Mouse (Mus musculus): Measurements from ENCODE around the gene Traf7.

The Traf7 gene

DNA sequence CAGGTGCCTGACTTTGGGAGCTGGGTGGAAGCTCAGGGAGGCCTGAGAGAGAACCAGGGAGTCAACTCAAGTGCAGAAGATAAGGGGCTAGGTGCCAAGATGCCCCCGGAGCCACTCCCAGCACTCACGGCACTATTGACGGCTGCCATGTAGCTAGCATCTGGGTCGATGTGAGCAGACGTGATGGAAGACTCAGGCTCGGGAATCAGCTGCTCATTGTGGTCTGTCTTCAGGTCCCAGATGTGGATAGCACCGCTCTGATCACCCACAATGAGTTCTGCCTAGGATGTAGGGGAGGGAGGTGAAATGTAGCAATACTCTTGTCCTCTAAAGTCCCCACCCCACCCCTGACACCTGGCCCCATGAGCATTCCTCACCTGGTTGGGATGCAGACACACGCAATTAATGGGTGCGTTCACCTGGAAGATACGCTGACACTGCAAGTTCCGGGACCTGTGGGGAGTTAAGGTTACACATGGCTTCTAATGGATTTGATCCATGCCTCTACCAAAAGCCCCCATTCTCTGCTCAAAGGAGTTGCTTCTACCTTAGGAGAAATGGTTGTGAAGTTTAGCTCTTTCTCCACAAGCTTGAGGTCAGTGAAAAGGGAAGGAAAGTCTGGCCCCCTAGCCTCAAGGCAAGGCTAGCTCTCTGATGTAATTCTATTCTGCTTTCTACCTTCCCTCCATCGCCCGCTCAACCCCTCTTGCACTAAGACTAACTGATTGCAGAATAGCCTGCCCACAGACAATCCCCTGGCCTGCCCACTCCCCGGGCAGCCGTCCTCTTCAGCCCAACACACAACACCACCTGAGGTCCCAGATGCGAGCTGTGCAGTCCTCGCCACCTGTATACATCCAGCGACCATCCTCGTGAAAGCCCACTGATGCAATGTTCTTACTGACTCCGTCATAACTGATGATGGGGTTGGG lies 50.4 kb downstream of the Traf7 start:
- DNase-seq: peak in 1 of 2 experiments; percentile 56

GRCm38 (mm10) chr17:24476022-24476776 lies 51.5 kb downstream of the Traf7 start:
- no peak for DNase-seq

GRCm38 (mm10) chr17:24475586-24475985 lies 52.2 kb downstream of the Traf7 start:
- DNase-seq: no peak

DNA sequence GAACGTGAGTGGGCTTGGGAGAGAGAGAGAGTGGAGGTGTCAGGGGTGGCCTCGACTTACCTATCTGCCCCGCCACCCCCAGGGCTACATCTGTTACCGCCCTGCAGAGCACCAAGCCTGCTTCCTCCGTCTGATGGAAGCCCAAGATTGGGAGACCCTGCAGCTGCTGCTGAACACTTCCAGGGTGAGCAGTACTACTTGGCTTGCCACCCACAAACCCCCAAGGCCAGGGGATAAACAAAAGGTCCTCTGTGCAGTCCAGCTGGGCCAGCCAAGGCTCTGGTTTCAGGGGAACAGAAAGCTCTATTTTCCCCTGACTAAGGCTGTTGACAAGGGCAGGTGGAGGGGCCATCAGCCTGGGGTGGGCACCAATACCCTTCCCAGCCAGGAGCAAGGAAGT lies 53.2 kb downstream of the Traf7 start:
- peak in 1 of 2 experiments; percentile 39 for DNase-seq

DNA sequence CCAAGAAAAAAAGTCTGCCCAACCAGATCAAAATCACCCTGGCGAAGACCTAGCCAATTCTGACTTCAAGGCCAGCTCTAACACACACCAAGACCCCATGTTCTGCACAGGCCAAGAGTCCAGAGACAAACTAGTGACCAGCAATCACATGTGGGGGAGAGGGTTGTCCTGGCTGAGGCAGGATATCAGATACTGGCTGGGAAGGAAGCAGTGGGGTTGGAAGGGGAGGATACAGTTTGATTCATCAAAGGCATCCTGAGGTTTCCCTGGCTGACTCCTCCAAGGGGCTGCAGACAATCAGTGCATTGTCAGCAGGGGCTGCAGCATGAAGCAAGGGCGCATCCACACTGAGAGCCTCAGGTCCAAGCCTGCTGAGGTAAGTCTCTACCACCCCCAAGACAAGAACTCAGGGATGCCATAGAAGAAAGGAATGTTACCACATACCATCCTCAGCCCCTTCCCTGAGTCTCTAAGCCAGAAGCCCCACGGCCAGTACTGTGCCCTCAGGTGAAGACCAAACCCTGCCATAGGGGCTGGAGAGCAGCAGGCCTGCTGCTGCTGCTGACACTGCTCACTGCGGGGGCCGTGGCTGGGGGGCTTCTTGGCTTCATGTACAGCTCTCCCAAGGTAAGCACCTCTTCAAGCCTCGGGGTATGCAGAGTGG lies 54.0 kb downstream of the Traf7 start, which contains the start of gene Bricd5:
Gene Bricd5 (plus strand): TSS at position 273 of the 664 bp plus-strand sequence.
- DNase-seq: no peak

GRCm38 (mm10) chr17:24472512-24472911 lies 55.2 kb downstream of the Traf7 start:
- peak; percentile 68 to 82 for DNase-seq

DNA sequence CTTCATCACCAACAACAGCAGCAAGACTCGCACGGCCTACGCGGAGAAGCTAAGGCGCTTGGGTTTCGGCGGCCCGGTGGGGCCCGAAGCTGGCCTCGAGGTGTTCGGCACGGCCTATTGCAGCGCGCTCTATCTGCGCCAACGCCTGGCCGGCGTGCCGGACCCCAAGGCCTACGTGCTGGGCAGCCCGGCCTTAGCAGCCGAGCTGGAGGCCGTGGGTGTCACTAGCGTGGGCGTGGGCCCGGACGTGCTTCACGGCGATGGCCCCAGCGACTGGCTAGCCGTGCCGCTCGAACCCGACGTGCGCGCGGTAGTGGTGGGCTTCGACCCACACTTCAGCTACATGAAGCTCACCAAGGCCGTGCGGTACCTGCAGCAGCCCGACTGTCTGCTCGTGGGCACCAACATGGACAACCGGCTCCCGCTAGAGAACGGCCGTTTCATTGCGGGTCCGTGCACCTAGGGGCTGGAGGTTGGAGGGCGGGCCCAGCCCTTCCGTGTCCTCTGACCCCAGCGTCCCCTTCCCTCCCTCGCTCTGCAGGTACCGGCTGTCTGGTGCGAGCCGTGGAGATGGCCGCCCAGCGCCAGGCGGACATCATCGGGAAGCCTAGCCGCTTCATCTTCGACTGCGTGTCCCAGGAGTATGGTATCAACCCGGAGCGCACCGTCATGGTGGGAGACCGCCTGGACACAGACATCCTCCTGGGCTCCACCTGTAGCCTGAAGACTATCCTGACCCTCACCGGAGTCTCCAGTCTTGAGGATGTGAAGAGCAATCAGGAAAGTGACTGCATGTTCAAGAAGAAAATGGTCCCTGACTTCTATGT lies 56.8 kb downstream of the Traf7 start:
- peak in 1 of 2 experiments; percentile 69 for DNase-seq

- peak; percentile 100 for DNase-seq
Observed at GRCm38 (mm10) chr17:24469910-24470602, 57.7 kb downstream of the Traf7 start, which contains the start of the genes E4f1 and Pgp. Gene E4f1 (minus strand): TSS chr17:24470313. Gene Pgp (plus strand): TSS chr17:24470392.

- no peak for DNase-seq
Observed at GRCm38 (mm10) chr17:24469336-24469909, 58.3 kb downstream of the Traf7 start.

- no peak for DNase-seq
Observed at GRCm38 (mm10) chr17:24468636-24469246, 59.0 kb downstream of the Traf7 start.

- DNase-seq: no peak
Observed at GRCm38 (mm10) chr17:24463374-24464133, 64.2 kb downstream of the Traf7 start.

GRCm38 (mm10) chr17:24462932-24463331 lies 64.8 kb downstream of the Traf7 start:
- no peak for DNase-seq

GRCm38 (mm10) chr17:24461580-24461979 lies 66.2 kb downstream of the Traf7 start:
- peak in 1 of 2 experiments; percentile 55 for DNase-seq
